Mouse (Mus musculus) left cerebral cortex, adult 8-10 months (tissue): Measurements from ENCODE around the gene Pet117. TPM values are rescaled to one million over a fixed set of nuclear protein-coding genes. Genes with fewer than 3 reads are reported as not detected.

Source experiments
- DNase-seq, 2 experiments: peaks; one replicate each; pipeline ENCODE4 v3.0.0; 2022; ENCODE audit warnings: low spot score in 2 of 2
- total RNA-seq, 4 experiments: library from RNA; stranded (reverse); gene quantifications; 2 replicates each; pipeline ENCODE4 v1.2.4; 2022

Gene Pet117
- total RNA-seq, 4 experiments from 2014 or later = 6.4 to 10.3 (median 9.2) TPM

DNA sequence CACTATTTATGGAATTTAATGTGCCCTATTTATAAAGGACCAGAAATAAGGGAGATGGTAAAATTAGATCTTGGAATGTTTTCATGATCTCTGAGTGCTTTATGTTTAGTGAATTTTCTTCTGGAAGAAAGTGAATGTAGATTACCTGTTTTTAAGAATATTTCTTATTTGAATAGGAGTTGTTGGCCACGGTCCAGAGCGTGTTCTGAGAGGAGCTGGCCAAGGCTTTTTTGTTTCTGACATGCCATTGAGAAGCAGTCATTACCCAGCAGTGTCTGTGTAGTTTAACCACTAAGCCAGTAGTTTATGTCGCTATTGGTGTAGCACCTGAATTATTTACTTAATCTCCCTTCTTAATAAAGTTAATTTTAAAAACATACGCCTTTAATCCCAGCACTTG lies 12.9 kb downstream of the Pet117 start:
- DNase-seq = no peak

DNA sequence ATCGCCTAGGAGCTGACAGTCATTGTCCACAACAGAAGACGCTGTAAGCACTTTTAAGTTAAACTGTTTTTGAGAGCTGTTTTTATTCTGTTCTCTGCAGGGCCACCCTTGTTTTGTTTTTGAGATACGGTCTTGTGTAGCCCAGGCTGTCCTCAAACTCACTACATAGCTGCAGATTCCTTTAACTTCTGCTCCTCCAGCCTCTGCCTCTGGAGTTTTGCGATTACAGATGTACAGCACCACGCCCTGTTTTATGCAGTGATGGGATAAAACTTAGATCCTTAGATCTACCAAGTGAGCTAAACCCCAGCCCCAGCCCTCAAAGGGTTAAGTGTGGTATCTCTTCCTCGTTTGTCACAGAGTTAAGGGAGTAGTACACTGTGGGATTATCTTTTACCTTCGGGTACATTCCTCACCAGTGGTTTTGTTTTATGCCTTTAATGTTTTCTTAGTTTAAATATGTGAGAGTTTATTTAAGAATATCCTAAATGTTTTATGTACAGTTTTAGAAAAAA lies 13.9 kb downstream of the Pet117 start:
- DNase-seq = no peak

DNA sequence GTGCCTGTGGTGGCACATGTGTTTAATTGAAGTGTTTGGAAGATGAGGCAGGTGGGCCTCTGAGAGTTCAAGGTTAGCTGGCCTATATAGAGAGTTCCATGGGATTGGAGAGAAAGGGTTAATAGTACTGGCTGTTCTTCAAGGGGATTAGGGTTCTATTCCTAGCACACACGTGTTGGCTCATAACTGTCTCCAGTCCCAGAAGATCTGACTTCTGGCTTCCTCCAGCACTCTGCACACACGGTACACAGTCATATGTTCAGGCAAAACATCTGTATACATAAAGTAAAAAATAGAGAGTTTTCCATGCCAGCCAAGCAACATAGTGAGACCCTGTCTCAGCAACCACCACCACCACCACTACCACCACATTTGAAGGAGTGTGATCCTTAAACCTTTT lies 17.5 kb downstream of the Pet117 start:
- no peak for DNase-seq

DNA sequence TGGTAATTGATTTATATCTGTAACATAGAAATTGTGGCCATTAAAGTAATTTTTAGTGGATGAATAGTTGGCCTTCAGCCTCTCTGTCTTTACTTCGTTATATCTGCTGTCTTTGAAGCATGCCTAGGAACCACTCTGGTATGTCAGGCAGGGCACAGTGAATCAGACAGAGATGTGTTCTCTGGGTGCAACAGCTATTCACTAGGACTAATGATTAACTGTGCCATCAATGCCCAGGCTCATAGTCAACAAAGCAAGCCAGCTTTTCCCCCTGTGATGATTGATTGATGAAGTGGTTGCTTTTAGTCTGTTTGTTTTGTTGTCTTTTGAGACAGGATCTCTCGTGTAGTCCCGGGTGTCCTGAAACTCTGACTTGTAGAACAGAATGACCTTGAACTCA lies 19.6 kb downstream of the Pet117 start:
- no peak for DNase-seq

DNA sequence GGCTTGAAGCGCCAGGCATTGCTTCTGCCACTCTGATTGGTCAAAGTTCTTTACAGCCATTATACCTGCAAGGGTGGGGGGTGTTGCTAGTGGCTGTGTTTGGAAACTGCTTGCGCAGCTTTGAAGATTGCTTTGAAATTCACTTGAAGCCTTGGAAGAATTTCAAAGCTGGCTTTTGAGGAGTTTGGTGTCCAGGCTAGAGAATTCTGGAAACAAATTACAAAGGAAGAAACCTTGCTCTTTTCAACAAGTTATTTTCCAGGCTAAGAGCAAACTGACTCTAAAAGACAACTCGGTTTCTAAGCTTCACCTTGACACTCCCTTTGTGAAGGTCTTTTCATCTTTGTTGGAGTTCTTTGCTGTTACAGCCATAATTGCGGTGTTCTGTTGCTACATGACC lies 30.7 kb downstream of the Pet117 start:
- no peak for DNase-seq

DNA sequence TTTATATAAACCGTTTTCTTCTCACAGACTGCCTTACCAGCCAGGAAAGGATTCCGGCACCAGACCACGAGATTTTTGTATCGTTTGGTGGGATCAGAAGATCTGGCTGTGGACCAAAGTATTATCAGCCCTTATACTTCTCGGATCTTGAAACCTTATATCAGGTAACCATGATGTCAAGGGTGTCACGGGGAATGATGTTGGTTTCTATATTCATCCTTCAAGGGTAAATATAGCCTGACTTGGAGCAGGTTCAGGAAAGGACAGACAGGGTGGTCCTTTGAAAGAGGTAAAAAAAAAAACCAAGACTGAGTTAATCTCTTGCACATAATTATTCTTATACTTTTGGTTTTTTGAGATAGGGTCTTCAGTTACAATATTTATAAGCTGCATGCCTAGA lies 31.9 kb downstream of the Pet117 start:
- no peak for DNase-seq

DNA sequence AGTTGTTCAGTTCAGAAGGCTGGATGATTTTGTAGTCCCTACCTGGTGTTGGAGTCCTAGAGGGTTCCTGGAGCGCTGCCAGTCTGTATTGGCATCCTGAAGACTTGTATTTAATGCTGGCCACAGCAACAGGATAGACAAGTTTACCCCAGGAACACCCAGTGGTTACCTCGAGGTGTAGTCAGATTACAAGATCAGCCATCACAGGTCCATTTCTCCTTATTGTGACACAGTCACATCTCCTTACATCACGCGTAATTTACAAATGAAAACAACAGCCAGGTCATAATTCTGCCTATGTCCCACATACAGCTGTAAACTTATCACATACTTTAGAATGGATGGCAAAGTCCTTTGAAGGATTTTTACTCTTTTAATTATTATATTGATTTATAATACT lies 40.2 kb downstream of the Pet117 start:
- no peak for DNase-seq

DNA sequence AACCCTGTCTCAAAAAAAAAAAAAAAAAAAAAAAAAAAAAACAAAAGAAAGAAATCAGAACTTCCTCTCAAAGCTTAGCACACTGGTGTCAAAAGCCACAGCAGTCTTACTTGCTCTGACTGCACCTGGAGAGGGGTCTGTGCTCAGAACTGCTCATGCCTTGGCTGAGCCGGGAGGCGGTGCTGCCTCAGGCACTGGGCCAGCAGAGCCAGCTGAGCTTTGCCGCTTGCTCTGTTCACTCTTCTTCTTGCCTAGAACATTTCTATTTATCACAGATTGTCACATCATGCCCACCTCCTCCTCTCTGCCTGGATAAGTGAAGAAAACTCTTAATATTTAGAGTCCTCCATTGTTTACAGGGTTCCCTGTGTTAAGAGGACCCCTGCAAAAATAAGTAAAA lies 41.8 kb downstream of the Pet117 start:
- peak in 1 of 2 experiments; percentile 42 for DNase-seq

DNA sequence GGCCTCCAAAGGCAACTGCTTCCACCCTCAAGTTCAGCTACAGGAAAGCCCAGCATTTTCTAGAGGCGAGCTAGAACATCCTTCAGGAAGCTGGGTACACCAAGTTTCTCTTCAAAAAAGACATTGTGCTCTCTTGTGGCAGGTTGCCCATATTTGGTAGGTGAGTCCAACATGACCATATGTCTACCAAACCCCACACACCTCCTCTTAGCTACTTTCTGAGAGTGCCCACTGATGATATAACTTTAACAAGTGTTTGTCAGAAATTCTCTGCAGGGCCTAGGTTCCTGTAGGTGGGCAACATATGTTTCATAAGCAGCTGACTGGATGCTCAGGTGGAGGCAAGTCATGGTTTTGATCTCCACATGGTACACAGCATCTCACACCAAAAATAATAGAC lies 45.9 kb downstream of the Pet117 start:
- peak in 1 of 2 experiments; percentile 74 for DNase-seq

DNA sequence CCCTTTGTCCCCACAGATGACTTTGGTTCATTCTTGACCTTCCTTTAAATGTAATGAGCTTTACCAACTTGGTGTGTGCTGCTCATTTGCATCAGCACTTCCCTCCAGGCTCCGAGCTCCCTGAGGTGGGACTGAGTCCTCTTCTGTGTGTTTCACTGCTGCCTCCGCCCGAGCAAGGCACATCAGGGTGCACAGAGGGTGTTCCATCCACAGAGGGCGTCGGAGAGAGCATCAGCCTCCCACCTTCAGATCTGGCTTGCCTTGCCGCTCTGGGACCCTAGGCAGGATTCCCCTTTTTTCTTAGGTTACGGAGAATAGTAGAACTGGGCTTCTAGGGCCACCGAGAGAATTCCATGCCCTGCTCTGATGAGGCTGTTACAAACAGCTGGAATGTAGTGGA lies 48.1 kb downstream of the Pet117 start:
- DNase-seq = no peak

DNA sequence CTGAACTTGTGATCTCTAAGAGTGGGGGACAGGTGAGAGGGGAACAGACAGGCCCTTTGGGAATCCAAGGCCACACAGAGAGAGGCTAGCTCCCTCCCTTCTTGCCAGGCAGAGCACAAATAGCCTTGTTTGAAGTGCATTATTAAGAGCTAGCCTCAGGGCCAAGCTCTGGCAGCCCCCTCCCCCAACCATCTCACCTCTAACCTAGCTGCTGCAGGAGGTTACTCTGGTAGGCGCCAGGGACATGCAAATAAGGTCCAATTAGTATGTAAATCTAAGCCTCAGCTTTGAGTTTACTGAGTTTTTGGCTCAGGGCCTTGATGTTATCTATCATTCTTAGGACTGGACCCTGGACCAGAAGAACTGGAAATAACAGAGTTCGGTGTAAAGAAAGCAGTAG lies 49.3 kb downstream of the Pet117 start:
- DNase-seq = no peak

DNA sequence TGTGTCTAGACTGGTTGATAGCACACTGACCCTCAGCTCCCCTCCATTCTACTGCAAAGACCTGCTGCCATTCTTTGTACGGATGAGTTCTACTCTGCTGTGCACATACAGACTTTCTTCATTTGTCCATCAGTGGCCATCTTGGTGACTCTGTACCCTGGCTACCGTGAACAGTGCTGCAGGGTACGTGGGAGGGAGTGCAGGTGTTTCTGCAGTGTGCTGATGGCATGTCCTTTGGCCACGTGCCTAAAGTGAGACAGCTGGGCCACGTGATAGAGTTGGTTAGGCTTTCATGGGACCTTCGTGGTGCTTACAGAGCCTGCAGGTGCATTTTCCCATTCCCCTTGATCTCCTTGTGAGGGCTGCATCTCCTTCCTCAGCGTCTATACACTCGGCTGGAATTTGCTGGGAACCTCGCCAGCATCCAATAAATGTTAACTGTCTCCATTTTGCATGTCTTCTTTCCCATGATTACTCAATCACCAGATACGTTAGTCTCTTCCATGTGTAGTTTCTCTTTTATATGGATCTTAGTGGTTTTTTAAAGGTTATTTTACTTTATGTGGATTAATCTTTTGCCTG lies 53.4 kb downstream of the Pet117 start:
- DNase-seq = no peak

Other genes with a start within 250 kb of the Pet117 start
- 1 to 10 TPM; 4.4 to 6.1 (median 5.4) TPM for gene Mgme1, start 98.3 kb upstream of the Pet117 start, total RNA-seq
- gene Snx5, start 98.1 kb upstream of the Pet117 start, total RNA-seq = 10 to 100 TPM; 81.2 to 90.5 (median 83.9) TPM
- gene Ovol2, start 36.9 kb upstream of the Pet117 start, total RNA-seq = 10 to 100 TPM in 3 of 4 experiments, 1 to 10 TPM in 1; 9.8 to 12.3 (median 11.1) TPM
- 10 to 100 TPM; 38.1 to 46.0 (median 42.2) TPM for gene Kat14, start within 50 bp of the Pet117 start, total RNA-seq
- gene Dzank1, start 158.4 kb downstream of the Pet117 start, total RNA-seq = 100 to 1,000 TPM; 194 to 219 (median 202) TPM
- gene Polr3f, start 158.7 kb downstream of the Pet117 start, total RNA-seq = 10 to 100 TPM; 20.7 to 25.0 (median 23.7) TPM
- 10 to 100 TPM; 27.2 to 29.6 (median 28.3) TPM for gene Rbbp9, start 181.9 kb downstream of the Pet117 start, total RNA-seq
- gene Sec23b, start 187.2 kb downstream of the Pet117 start, total RNA-seq = 10 to 100 TPM; 45.7 to 65.9 (median 51.7) TPM
- gene Smim26, start 225.1 kb downstream of the Pet117 start, total RNA-seq = 10 to 100 TPM; 43.5 to 54.6 (median 48.8) TPM
- gene Dtd1, start 230.9 kb downstream of the Pet117 start, total RNA-seq = 10 to 100 TPM; 59.8 to 64.5 (median 62.2) TPM